Mouse (Mus musculus) liver, adult 2 months (tissue): ENCODE measurements around the gene Phf1. TPM values are rescaled to one million over a fixed set of nuclear protein-coding genes. Genes with fewer than 3 reads are reported as not detected.

Experiments used
- DNase-seq: peaks from one replicate; pipeline ENCODE4 v3.0.0-alpha.2; 2011; ENCODE audit warnings: low read depth, low spot score; ENCODE audit errors: extremely low read depth
- H3K27ac ChIP-seq: fragments of 200-500 bp; replicated peaks from 2 replicates; pipeline ENCODE4 v1.5.1; 2012; ENCODE audit warnings: low read depth, mild to moderate bottlenecking, control low read depth, inconsistent platforms, low read length; ENCODE audit not compliant: insufficient read depth
- H3K27me3 ChIP-seq: fragments of 200-500 bp; 2 replicates; pipeline ENCODE4 v1.6.1; 2012; ENCODE audit warnings: mild to moderate bottlenecking, moderate library complexity, low read length, inconsistent platforms; ENCODE audit not compliant: control insufficient read depth, insufficient read depth
- H3K36me3 ChIP-seq: fragments of 200-500 bp; 2 replicates; pipeline ENCODE4 v1.6.1; 2012; ENCODE audit warnings: low read length, inconsistent platforms; ENCODE audit not compliant: control insufficient read depth, insufficient read depth
- H3K4me1 ChIP-seq: fragments of 200-500 bp; 2 replicates; pipeline ENCODE4 v1.6.1; 2011; ENCODE audit warnings: low read length; ENCODE audit not compliant: control insufficient read depth, insufficient read depth
- H3K4me3 ChIP-seq: fragments of 200-500 bp; 2 replicates; pipeline ENCODE4 v1.5.1; 2011; ENCODE audit warnings: low read depth, mild to moderate bottlenecking, control low read depth, low read length, moderate library complexity; ENCODE audit not compliant: insufficient read depth
- H3K79me2 ChIP-seq: fragments of 200-500 bp; 2 replicates; pipeline ENCODE4 v1.6.1; 2012; ENCODE audit warnings: inconsistent platforms, mild to moderate bottlenecking, low read length, moderate library complexity; ENCODE audit not compliant: control insufficient read depth, insufficient read depth
- H3K9ac ChIP-seq: fragments of 200-500 bp; 2 replicates; pipeline ENCODE4 v1.6.1; 2012; ENCODE audit warnings: low read depth, mild to moderate bottlenecking, control low read depth, inconsistent platforms, low read length
- CTCF ChIP-seq: fragments of 200-500 bp; IDR thresholded peaks from 2 replicates; pipeline ENCODE4 v1.5.1; 2011; ENCODE audit warnings: low read depth, low read length, control low read depth
- POLR2A ChIP-seq: fragments of 200-500 bp; IDR thresholded peaks from 2 replicates; pipeline ENCODE4 v1.6.1; 2011; ENCODE audit warnings: low read length, control low read depth; ENCODE audit not compliant: insufficient read depth; ENCODE audit errors: extremely low read depth
- WGBS: fragments of 180-500 bp; shearing (Covaris S2); methylation state at CpG from one replicate; pipeline ENCODE4 v1.1.7; 2018; 5-methylcytosine and 5-hydroxymethylcytosine counted together
- polyA plus RNA-seq: library from polyadenylated mRNA; depleted of rRNA; stranded (reverse); fragments of >200 nt; gene quantifications from 2 replicates; pipeline ENCODE4 v1.2.3, GENCODE M21; 2012
- total RNA-seq: library from RNA; depleted of rRNA; stranded (reverse); fragments of >200 nt; gene quantifications from 2 replicates; pipeline ENCODE4 v1.2.3, GENCODE M21; 2014

Gene Phf1
- total and polyA plus RNA-seq, 2 experiments: 4.2 to 35.0 TPM

GRCm38 (mm10) chr17:26948316-26949050, 15.6 kb downstream of the Phf1 start:
- DNase-seq: no peak
- WGBS: 1% methylated on average over 56 of the region's 87 CpGs
- Histone ChIP-seq H3K4me3 (peak overlapping the region; percentile 84), H3K36me3 (no peaks in the 10 kb centered on the region), H3K4me1 (peaks cover 4% of the 10 kb centered on the region; the same call in 1 of the 2 replicates), H3K9ac (peak overlapping the region; percentile 74), H3K27me3 (no peaks in the 10 kb centered on the region), H3K27ac (no peak overlapping the region), H3K79me2 (no peaks in the 10 kb centered on the region)
- no peak for TF ChIP-seq POLR2A
- peak; percentile 22; the same call in 1 of the 2 replicates for TF ChIP-seq CTCF

- Histone ChIP-seq H3K79me2 (no peaks in the 10 kb centered on the region), H3K9ac (no peak overlapping the region), H3K4me3 (no peak overlapping the region; the same call in 1 of the 2 replicates), H3K27ac (no peak overlapping the region), H3K27me3 (no peaks in the 10 kb centered on the region), H3K36me3 (no peaks in the 10 kb centered on the region), H3K4me1 (peaks cover 4% of the 10 kb centered on the region; the same call in 1 of the 2 replicates)
- no peak for DNase-seq
- 34% methylated on average over 14 of the region's 14 CpGs for WGBS
- TF ChIP-seq CTCF (peak; percentile 14; the same call in 1 of the 2 replicates), POLR2A (no peak)
These were observed 16.3 kb downstream of the Phf1 start for GRCm38 (mm10) chr17:26949051-26949577.

- no peak for DNase-seq
- Histone ChIP-seq H3K4me3 (no peak overlapping the region), H3K27me3 (no peaks in the 10 kb centered on the region), H3K79me2 (no peaks in the 10 kb centered on the region), H3K4me1 (peaks cover 4% of the 10 kb centered on the region; the same call in 1 of the 2 replicates), H3K27ac (no peak overlapping the region), H3K9ac (no peak overlapping the region), H3K36me3 (no peaks in the 10 kb centered on the region)
- 76% methylated on average over 5 of the region's 5 CpGs for WGBS
- TF ChIP-seq POLR2A (no peak), CTCF (no peak)
These were observed 17.0 kb downstream of the Phf1 start for GRCm38 (mm10) chr17:26949866-26950265.

GRCm38 (mm10) chr17:26950560-26951288, 17.9 kb downstream of the Phf1 start:
- TF ChIP-seq POLR2A (no peak), CTCF (no peak)
- no peaks in the 10 kb centered on the region for H3K79me2 ChIP-seq
- no peak overlapping the region for H3K9ac ChIP-seq
- DNase-seq: no peak
- WGBS: 47% methylated on average over 7 of the region's 7 CpGs
- H3K27me3 ChIP-seq: no peaks in the 10 kb centered on the region
- H3K4me1 ChIP-seq: peaks cover 4% of the 10 kb centered on the region; the same call in 1 of the 2 replicates
- no peak overlapping the region for H3K4me3 ChIP-seq
- no peaks in the 10 kb centered on the region for H3K36me3 ChIP-seq
- H3K27ac ChIP-seq: no peak overlapping the region

GRCm38 (mm10) chr17:26951406-26951805, 18.6 kb downstream of the Phf1 start:
- H3K9ac ChIP-seq: no peak overlapping the region
- H3K79me2 ChIP-seq: no peaks in the 10 kb centered on the region
- H3K36me3 ChIP-seq: no peaks in the 10 kb centered on the region
- no peak overlapping the region for H3K27ac ChIP-seq
- 16% methylated on average over 11 of the region's 11 CpGs for WGBS
- no peak for DNase-seq
- H3K27me3 ChIP-seq: no peaks in the 10 kb centered on the region
- peaks cover 4% of the 10 kb centered on the region; the same call in 1 of the 2 replicates for H3K4me1 ChIP-seq
- TF ChIP-seq POLR2A: no peak
- TF ChIP-seq CTCF: no peak
- H3K4me3 ChIP-seq: no peak overlapping the region
